Mouse (Mus musculus): ENCODE results near the gene Tesmin.
A peak's percentile ranks its signal among the peaks of the same experiment; 100 is the strongest.

Gene Tesmin

GRCm38 (mm10) chr19:3394216-3394615 is 5.6 kb downstream of the Tesmin start:
- DNase-seq = no peak

- DNase-seq = no peak
These were observed 11.4 kb downstream of the Tesmin start for GRCm38 (mm10) chr19:3400057-3400456.

- no peak for DNase-seq
These were observed 12.8 kb downstream of the Tesmin start for GRCm38 (mm10) chr19:3401504-3401903.

GRCm38 (mm10) chr19:3401943-3402342 is 13.3 kb downstream of the Tesmin start:
- no peak for DNase-seq

- DNase-seq = no peak
These were observed 13.7 kb downstream of the Tesmin start for GRCm38 (mm10) chr19:3402390-3402789.

- DNase-seq = no peak
These were observed 15.4 kb downstream of the Tesmin start for GRCm38 (mm10) chr19:3404030-3404429.

GRCm38 (mm10) chr19:3405531-3406281 is 17.0 kb downstream of the Tesmin start:
- no peak for DNase-seq

GRCm38 (mm10) chr19:3414268-3414733 is 25.6 kb downstream of the Tesmin start, which contains the start of gene Gal:
TSS of gene Gal (minus strand) at chr19:3414544.
- peak; percentile 9 to 47 for DNase-seq

- no peak for DNase-seq
These were observed 30.6 kb downstream of the Tesmin start for GRCm38 (mm10) chr19:3419251-3419650.

- DNase-seq = no peak
These were observed 33.8 kb downstream of the Tesmin start for GRCm38 (mm10) chr19:3422488-3422887.

- DNase-seq = no peak
These were observed 34.3 kb downstream of the Tesmin start for GRCm38 (mm10) chr19:3422981-3423380.

GRCm38 (mm10) chr19:3424214-3424613 is 35.6 kb downstream of the Tesmin start:
- DNase-seq = no peak

- no peak for DNase-seq
These were observed 39.6 kb downstream of the Tesmin start for GRCm38 (mm10) chr19:3428057-3428830.

GRCm38 (mm10) chr19:3429156-3429816 is 40.6 kb downstream of the Tesmin start:
- DNase-seq = no peak

GRCm38 (mm10) chr19:3431066-3431465 is 42.4 kb downstream of the Tesmin start:
- DNase-seq = no peak

GRCm38 (mm10) chr19:3431969-3432368 is 43.3 kb downstream of the Tesmin start:
- DNase-seq = no peak

- no peak for DNase-seq
These were observed 45.5 kb downstream of the Tesmin start for GRCm38 (mm10) chr19:3434124-3434523.

- DNase-seq = no peak
These were observed 46.0 kb downstream of the Tesmin start for GRCm38 (mm10) chr19:3434641-3435040.

GRCm38 (mm10) chr19:3435824-3436223 is 47.2 kb downstream of the Tesmin start:
- no peak for DNase-seq

GRCm38 (mm10) chr19:3436840-3437239 is 48.2 kb downstream of the Tesmin start:
- DNase-seq = peak in 1 of 2 experiments; percentile 63

- DNase-seq = peak in 1 of 2 experiments; percentile 38
These were observed 49.3 kb downstream of the Tesmin start for GRCm38 (mm10) chr19:3437980-3438379.

GRCm38 (mm10) chr19:3440667-3441066 is 52.0 kb downstream of the Tesmin start:
- DNase-seq = no peak

GRCm38 (mm10) chr19:3441092-3441491 is 52.4 kb downstream of the Tesmin start:
- DNase-seq = no peak

Data from kidney, postnatal 36 days (tissue).